Mouse (Mus musculus) ES-E14 (cell line): ENCODE measurements at regions not wholly inside any gene's neighbourhood (a gene's known extent, or its start where the extent isn't known, plus 50 kb on each side); places are given as distances from the start of the nearest gene placed in this dataset.

Experiments used
- DNase-seq: peaks from one replicate; pipeline ENCODE4 v3.0.0-alpha.2; 2013; ENCODE audit warnings: low read depth, low spot score
- H3K27ac ChIP-seq: 2 replicates; pipeline ENCODE4 v1.5.1; 2012; ENCODE audit warnings: low read depth, mild to moderate bottlenecking, low read length, moderate library complexity, mixed read lengths; ENCODE audit not compliant: poor library complexity, insufficient read depth, severe bottlenecking
- H3K36me3 ChIP-seq: 2 replicates; pipeline ENCODE4 v1.6.1; 2012; ENCODE audit warnings: mild to moderate bottlenecking, low read length, moderate library complexity, mixed read lengths; ENCODE audit not compliant: control insufficient read depth, poor library complexity, insufficient read depth, severe bottlenecking
- H3K4me1 ChIP-seq, 2 experiments: fragments of 150-350 bp in 1 of 2; sonication (generic) in 1 of 2; 2 replicates each; pipeline ENCODE4 v1.6.1; 2012; ENCODE audit warnings: low read length in 2 of 2, mild to moderate bottlenecking in 1 of 2, mixed read lengths in 1 of 2; ENCODE audit not compliant: control insufficient read depth in 2 of 2, insufficient read depth in 2 of 2, poor library complexity in 1 of 2
- H3K4me3 ChIP-seq, 2 experiments: fragments of 150-350 bp in 1 of 2; sonication (generic) in 1 of 2; 2 replicates each; pipeline ENCODE4 v1.5.1; 2012; ENCODE audit warnings: low read length in 2 of 2, low read depth in 1 of 2, mild to moderate bottlenecking in 1 of 2, mixed read lengths in 1 of 2; ENCODE audit not compliant: insufficient read depth in 1 of 2, poor library complexity in 1 of 2, severe bottlenecking in 1 of 2
- H3K9ac ChIP-seq: 2 replicates; pipeline ENCODE4 v1.6.1; 2012; ENCODE audit warnings: low read depth, mild to moderate bottlenecking, low read length, mixed read lengths; ENCODE audit not compliant: poor library complexity, insufficient read depth, severe bottlenecking
- H3K9me3 ChIP-seq: fragments of 150-350 bp; sonication (generic); 2 replicates; pipeline ENCODE4 v1.6.1; 2012; ENCODE audit warnings: low read depth, mild to moderate bottlenecking, low read length; ENCODE audit not compliant: control insufficient read depth, insufficient read depth
- CHD2 ChIP-seq: IDR thresholded peaks from 2 replicates; pipeline ENCODE4 v1.6.1; 2014; ENCODE audit warnings: mild to moderate bottlenecking, low read depth, low read length, inconsistent platforms
- HCFC1 ChIP-seq: IDR thresholded peaks from 2 replicates; pipeline ENCODE4 v1.6.1; 2012; ENCODE audit warnings: low read length, inconsistent platforms, borderline replicate concordance; ENCODE audit not compliant: insufficient read depth
- MAFK ChIP-seq: IDR thresholded peaks from 2 replicates; pipeline ENCODE4 v1.6.1; 2014; ENCODE audit warnings: mild to moderate bottlenecking, low read depth, low read length, inconsistent platforms; ENCODE audit not compliant: insufficient read depth
- ZC3H11A ChIP-seq: IDR thresholded peaks from 2 replicates; pipeline ENCODE4 v1.6.1; 2012; ENCODE audit warnings: low read depth, mild to moderate bottlenecking, inconsistent platforms, low read length, borderline replicate concordance
- ZNF384 ChIP-seq: IDR thresholded peaks from 2 replicates; pipeline ENCODE4 v1.6.1; 2012; ENCODE audit warnings: low read depth, low read length, inconsistent platforms
- in situ Hi-C, 2 experiments: fragments of 600-800 bp; cut with MboI; formaldehyde crosslinking; loops; one replicate each; pipeline ENCODE4 v1.15.1; 2025; ENCODE audit warnings: low sequenced_read_pairs in 2 of 2, inconsistent platforms in 1 of 2; ENCODE audit not compliant: unreplicated experiment in 2 of 2

DNA sequence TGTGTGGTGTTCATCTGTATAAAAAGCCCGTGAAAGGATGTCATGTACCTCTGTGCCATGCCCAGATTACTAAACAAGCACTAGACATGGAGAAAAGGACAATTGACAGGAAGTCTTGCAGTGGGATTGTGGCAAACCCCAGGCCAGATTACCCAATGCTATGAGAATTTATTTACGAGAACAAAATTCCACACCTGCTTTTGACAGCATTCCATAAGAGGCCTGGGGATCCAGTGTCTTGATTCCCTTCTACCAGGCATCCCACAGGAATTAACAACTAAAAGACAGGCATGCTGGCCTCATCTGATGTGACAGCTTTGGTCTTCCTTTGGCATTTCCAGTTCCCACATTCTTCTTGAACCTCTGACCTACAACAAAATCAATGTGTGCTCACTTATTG is 454.3 kb upstream of the Pappa start:
- H3K4me1 ChIP-seq: no peaks in the 10 kb centered on the region
- in situ Hi-C loops: no loop called here
- no peak overlapping the region for H3K4me3 ChIP-seq
- no peaks in the 10 kb centered on the region for H3K9me3 ChIP-seq
- TF ChIP-seq HCFC1 (no peak), CHD2 (no peak), ZNF384 (no peak), ZC3H11A (no peak), MAFK (no peak)
- no peaks in the 10 kb centered on the region for H3K36me3 ChIP-seq
- no peak for DNase-seq
- no peak overlapping the region for H3K27ac ChIP-seq
- no peak overlapping the region for H3K9ac ChIP-seq

DNA sequence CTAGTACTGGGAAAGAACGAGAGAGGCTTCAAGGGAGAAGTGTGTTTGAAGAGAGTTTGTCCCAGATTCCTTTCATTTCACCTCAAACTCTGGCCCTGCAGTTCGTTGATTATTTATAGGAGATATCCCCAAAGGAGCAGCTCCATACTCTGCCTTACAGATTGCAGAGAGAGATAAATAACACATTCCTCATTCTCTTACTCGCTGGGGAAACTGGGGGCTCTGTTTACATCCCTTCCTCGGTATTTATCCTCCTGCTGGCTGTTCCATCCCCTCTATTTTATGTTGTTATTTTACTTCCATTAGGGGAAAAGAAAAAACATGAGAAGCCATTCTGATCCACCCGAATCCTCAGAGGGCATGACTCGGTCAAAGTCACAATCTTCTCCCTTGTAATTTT is 447.5 kb upstream of the Pappa start:
- Histone ChIP-seq H3K4me1 (no peaks in the 10 kb centered on the region), H3K27ac (no peak overlapping the region), H3K9ac (no peak overlapping the region), H3K9me3 (no peaks in the 10 kb centered on the region), H3K4me3 (no peak overlapping the region), H3K36me3 (no peaks in the 10 kb centered on the region)
- TF ChIP-seq MAFK (no peak), HCFC1 (no peak), ZNF384 (no peak), ZC3H11A (no peak), CHD2 (no peak)
- in situ Hi-C loops: no loop called here
- no peak for DNase-seq

DNA sequence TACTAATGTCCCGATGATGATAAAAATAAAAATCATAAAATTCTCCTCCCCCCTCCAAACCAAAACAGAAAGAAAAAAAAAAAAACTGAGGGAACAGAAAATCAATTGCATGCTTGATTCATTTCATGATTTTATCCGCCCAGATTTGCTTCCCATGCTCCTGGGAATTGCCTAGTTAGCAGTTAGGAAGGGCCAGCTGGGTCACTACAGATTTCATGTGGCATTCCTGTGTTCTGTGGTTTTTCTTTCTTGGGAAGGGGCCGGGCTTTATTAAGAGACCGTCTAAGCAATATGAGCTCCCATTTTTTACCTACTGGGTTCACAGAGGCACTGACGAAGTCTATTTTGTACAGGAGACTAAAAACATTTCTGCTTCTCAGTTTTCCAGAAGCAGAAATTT is 447.1 kb upstream of the Pappa start:
- no peak for DNase-seq
- TF ChIP-seq ZC3H11A (no peak), MAFK (no peak), ZNF384 (no peak), HCFC1 (no peak), CHD2 (no peak)
- no peaks in the 10 kb centered on the region for H3K36me3 ChIP-seq
- H3K9ac ChIP-seq: no peak overlapping the region
- in situ Hi-C loops: no loop called here
- no peak overlapping the region for H3K27ac ChIP-seq
- no peaks in the 10 kb centered on the region for H3K4me1 ChIP-seq
- H3K4me3 ChIP-seq: no peak overlapping the region
- H3K9me3 ChIP-seq: no peaks in the 10 kb centered on the region

DNA sequence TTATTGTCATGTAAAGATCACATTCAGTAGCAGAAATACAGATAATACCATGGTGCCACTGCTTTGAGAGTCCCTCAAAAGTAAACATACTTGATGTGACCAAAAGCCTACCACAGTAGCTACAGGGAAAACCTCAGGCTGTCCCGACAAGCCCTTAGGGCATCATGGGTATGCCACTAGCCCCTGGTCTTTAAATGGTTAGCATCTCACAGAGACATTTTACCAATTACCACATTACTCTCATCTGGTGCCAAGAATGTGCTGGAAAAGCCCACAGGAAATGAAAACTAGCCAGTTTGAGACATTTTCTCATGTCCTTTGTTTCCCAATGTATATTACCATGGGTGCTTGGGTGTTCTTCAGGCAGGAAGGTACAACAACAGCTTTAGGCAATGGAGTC is 439.3 kb upstream of the Pappa start:
- no peaks in the 10 kb centered on the region for H3K9me3 ChIP-seq
- no peak overlapping the region for H3K27ac ChIP-seq
- no peak overlapping the region for H3K9ac ChIP-seq
- H3K4me1 ChIP-seq: no peaks in the 10 kb centered on the region
- in situ Hi-C loops: no loop called here
- DNase-seq: no peak
- no peak overlapping the region for H3K4me3 ChIP-seq
- H3K36me3 ChIP-seq: no peaks in the 10 kb centered on the region
- no peak for TF ChIP-seq MAFK
- TF ChIP-seq HCFC1: no peak
- TF ChIP-seq ZC3H11A: no peak
- TF ChIP-seq CHD2: no peak
- TF ChIP-seq ZNF384: no peak

DNA sequence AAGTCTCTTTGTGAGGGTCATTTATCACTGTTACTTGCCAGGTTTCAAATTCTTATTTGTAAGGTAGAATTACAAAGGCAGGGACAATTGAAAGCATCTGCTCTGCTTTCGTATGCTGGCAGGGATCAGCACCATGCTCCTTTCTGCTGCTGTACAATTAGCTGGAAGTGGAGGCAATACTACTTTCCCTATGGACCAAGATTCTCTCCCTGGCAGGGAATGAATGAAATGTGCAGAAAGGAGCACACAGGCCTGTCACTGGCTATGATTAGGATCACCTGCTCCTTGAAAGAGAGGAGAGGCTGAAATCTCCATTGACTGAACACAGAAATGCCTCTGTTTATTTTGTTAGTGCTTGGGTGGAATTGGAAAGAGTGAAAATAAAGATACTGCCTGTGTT is 427.8 kb upstream of the Pappa start:
- Histone ChIP-seq H3K27ac (no peak overlapping the region), H3K4me3 (no peak overlapping the region), H3K9ac (no peak overlapping the region), H3K4me1 (no peaks in the 10 kb centered on the region), H3K9me3 (no peaks in the 10 kb centered on the region), H3K36me3 (no peaks in the 10 kb centered on the region)
- in situ Hi-C loops: no loop called here
- TF ChIP-seq CHD2 (no peak), MAFK (no peak), HCFC1 (no peak), ZC3H11A (no peak), ZNF384 (no peak)
- no peak for DNase-seq
